Mouse (Mus musculus): ENCODE measurements around the gene Patz1.
A peak's percentile ranks its signal among the peaks of the same experiment; 100 is the strongest.

Patz1 gene

GRCm38 (mm10) chr11:3269241-3269640 lies 19.4 kb upstream of the Patz1 start:
- TF ChIP-seq CTCF (conservative IDR thresholded peaks at IDR 0.05; ENCODE audit: low read length), result no peak
- TF ChIP-seq NANOG (IDR thresholded peaks at IDR 0.05; ENCODE audit: borderline replicate concordance, low read length), result no peak
- H3K36me3 ChIP-seq (ENCODE audit: insufficient read depth, low read length), result peaks cover 6% of the 10 kb centered on the region
- no peaks in the 10 kb centered on the region for H3K27me3 ChIP-seq (ENCODE audit: insufficient read depth, low read length)
- H3K9me3 ChIP-seq (ENCODE audit: low read length), result no peaks in the 10 kb centered on the region
- H3K4me1 ChIP-seq (replicated peaks; ENCODE audit: low read depth, low read length), result peaks cover 58% of the 10 kb centered on the region
- no peak overlapping the region for H3K4me3 ChIP-seq (replicated peaks; ENCODE audit: low read length)

- H3K4me1 ChIP-seq (replicated peaks; ENCODE audit: low read depth, low read length), result no peaks in the 10 kb centered on the region
- H3K9me3 ChIP-seq (ENCODE audit: low read length), result peaks cover 40% of the 10 kb centered on the region
- H3K4me3 ChIP-seq (replicated peaks; ENCODE audit: low read length), result no peak overlapping the region
- no peaks in the 10 kb centered on the region for H3K36me3 ChIP-seq (ENCODE audit: insufficient read depth, low read length)
- no peak for TF ChIP-seq POU5F1 (IDR thresholded peaks at IDR 0.05; ENCODE audit: borderline replicate concordance, low read length)
- no peak for TF ChIP-seq CTCF (conservative IDR thresholded peaks at IDR 0.05; ENCODE audit: low read length)
- no peak for TF ChIP-seq NANOG (IDR thresholded peaks at IDR 0.05; ENCODE audit: borderline replicate concordance, low read length)
- H3K27me3 ChIP-seq (ENCODE audit: insufficient read depth, low read length), result no peaks in the 10 kb centered on the region
Observed at GRCm38 (mm10) chr11:3278351-3278750, 10.3 kb upstream of the Patz1 start.

GRCm38 (mm10) chr11:3279729-3280128 lies 8.9 kb upstream of the Patz1 start:
- Histone ChIP-seq H3K4me3 (replicated peaks; ENCODE audit: low read length) (no peak overlapping the region), H3K27me3 (ENCODE audit: insufficient read depth, low read length) (no peaks in the 10 kb centered on the region), H3K4me1 (replicated peaks; ENCODE audit: low read depth, low read length) (no peaks in the 10 kb centered on the region), H3K36me3 (ENCODE audit: insufficient read depth, low read length) (no peaks in the 10 kb centered on the region), H3K9me3 (ENCODE audit: low read length) (peaks cover 47% of the 10 kb centered on the region)
- TF ChIP-seq NANOG (IDR thresholded peaks at IDR 0.05; ENCODE audit: borderline replicate concordance, low read length) (no peak), CTCF (conservative IDR thresholded peaks at IDR 0.05; ENCODE audit: low read length) (no peak), POU5F1 (IDR thresholded peaks at IDR 0.05; ENCODE audit: borderline replicate concordance, low read length) (no peak)

GRCm38 (mm10) chr11:3282887-3283286 lies 5.8 kb upstream of the Patz1 start:
- Histone ChIP-seq H3K36me3 (ENCODE audit: insufficient read depth, low read length) (no peaks in the 10 kb centered on the region), H3K4me3 (replicated peaks; ENCODE audit: low read length) (no peak overlapping the region), H3K9me3 (ENCODE audit: low read length) (peaks cover 47% of the 10 kb centered on the region), H3K4me1 (replicated peaks; ENCODE audit: low read depth, low read length) (peaks cover 13% of the 10 kb centered on the region), H3K27me3 (ENCODE audit: insufficient read depth, low read length) (no peaks in the 10 kb centered on the region)
- no peak for TF ChIP-seq POU5F1 (IDR thresholded peaks at IDR 0.05; ENCODE audit: borderline replicate concordance, low read length)
- TF ChIP-seq CTCF (conservative IDR thresholded peaks at IDR 0.05; ENCODE audit: low read length), result no peak
- TF ChIP-seq NANOG (IDR thresholded peaks at IDR 0.05; ENCODE audit: borderline replicate concordance, low read length), result no peak

GRCm38 (mm10) chr11:3283645-3284044 lies 5.0 kb upstream of the Patz1 start:
- Histone ChIP-seq H3K27me3 (ENCODE audit: insufficient read depth, low read length) (no peaks in the 10 kb centered on the region), H3K4me3 (replicated peaks; ENCODE audit: low read length) (no peak overlapping the region), H3K4me1 (replicated peaks; ENCODE audit: low read depth, low read length) (peaks cover 18% of the 10 kb centered on the region), H3K36me3 (ENCODE audit: insufficient read depth, low read length) (no peaks in the 10 kb centered on the region), H3K9me3 (ENCODE audit: low read length) (peaks cover 47% of the 10 kb centered on the region)
- TF ChIP-seq NANOG (IDR thresholded peaks at IDR 0.05; ENCODE audit: borderline replicate concordance, low read length), result no peak

- no peaks in the 10 kb centered on the region for H3K27me3 ChIP-seq (ENCODE audit: insufficient read depth, low read length)
- H3K4me1 ChIP-seq (replicated peaks; ENCODE audit: low read depth, low read length), result peaks cover 18% of the 10 kb centered on the region
- peaks cover 32% of the 10 kb centered on the region for H3K9me3 ChIP-seq (ENCODE audit: low read length)
- no peak overlapping the region for H3K4me3 ChIP-seq (replicated peaks; ENCODE audit: low read length)
- H3K36me3 ChIP-seq (ENCODE audit: insufficient read depth, low read length), result peaks cover 1% of the 10 kb centered on the region
- TF ChIP-seq NANOG (IDR thresholded peaks at IDR 0.05; ENCODE audit: borderline replicate concordance, low read length), result no peak
- TF ChIP-seq POU5F1 (IDR thresholded peaks at IDR 0.05; ENCODE audit: borderline replicate concordance, low read length), result no peak
- no peak for TF ChIP-seq CTCF (conservative IDR thresholded peaks at IDR 0.05; ENCODE audit: low read length)
Observed at GRCm38 (mm10) chr11:3285940-3286339, 2.7 kb upstream of the Patz1 start.

GRCm38 (mm10) chr11:3287131-3287530 lies 1.5 kb upstream of the Patz1 start:
- H3K4me1 ChIP-seq (replicated peaks; ENCODE audit: low read depth, low read length), result peaks cover 18% of the 10 kb centered on the region
- TF ChIP-seq CTCF (conservative IDR thresholded peaks at IDR 0.05; ENCODE audit: low read length), result no peak
- no peak for TF ChIP-seq NANOG (IDR thresholded peaks at IDR 0.05; ENCODE audit: borderline replicate concordance, low read length)
- TF ChIP-seq POU5F1 (IDR thresholded peaks at IDR 0.05; ENCODE audit: borderline replicate concordance, low read length), result no peak
- peaks cover 20% of the 10 kb centered on the region for H3K9me3 ChIP-seq (ENCODE audit: low read length)

GRCm38 (mm10) chr11:3287921-3288320 lies 753 bp upstream of the Patz1 start:
- no peaks in the 10 kb centered on the region for H3K27me3 ChIP-seq (ENCODE audit: insufficient read depth, low read length)
- H3K9me3 ChIP-seq (ENCODE audit: low read length), result peaks cover 12% of the 10 kb centered on the region
- H3K4me3 ChIP-seq (replicated peaks; ENCODE audit: low read length), result peak overlapping the region; percentile 90
- H3K4me1 ChIP-seq (replicated peaks; ENCODE audit: low read depth, low read length), result peaks cover 18% of the 10 kb centered on the region
- peaks cover 15% of the 10 kb centered on the region for H3K36me3 ChIP-seq (ENCODE audit: insufficient read depth, low read length)
- TF ChIP-seq CTCF (conservative IDR thresholded peaks at IDR 0.05; ENCODE audit: low read length) (no peak), NANOG (IDR thresholded peaks at IDR 0.05; ENCODE audit: borderline replicate concordance, low read length) (no peak), POU5F1 (IDR thresholded peaks at IDR 0.05; ENCODE audit: borderline replicate concordance, low read length) (no peak)

More at GRCm38 (mm10) chr11:3287131-3287530, 1.5 kb upstream of the Patz1 start:
- H3K36me3 ChIP-seq (ENCODE audit: insufficient read depth, low read length), result peaks cover 12% of the 10 kb centered on the region
- no peak overlapping the region for H3K4me3 ChIP-seq (replicated peaks; ENCODE audit: low read length)
- no peaks in the 10 kb centered on the region for H3K27me3 ChIP-seq (ENCODE audit: insufficient read depth, low read length)

- H3K27me3 ChIP-seq (ENCODE audit: insufficient read depth, low read length), result no peaks in the 10 kb centered on the region
- H3K9me3 ChIP-seq (ENCODE audit: low read length), result no peaks in the 10 kb centered on the region
- TF ChIP-seq POU5F1 (IDR thresholded peaks at IDR 0.05; ENCODE audit: borderline replicate concordance, low read length), result no peak
- TF ChIP-seq CTCF (conservative IDR thresholded peaks at IDR 0.05; ENCODE audit: low read length), result no peak
- no peak for TF ChIP-seq NANOG (IDR thresholded peaks at IDR 0.05; ENCODE audit: borderline replicate concordance, low read length)
- peaks cover 30% of the 10 kb centered on the region for H3K36me3 ChIP-seq (ENCODE audit: insufficient read depth, low read length)
- H3K4me3 ChIP-seq (replicated peaks; ENCODE audit: low read length), result peak overlapping the region; percentile 94
- peaks cover 32% of the 10 kb centered on the region for H3K4me1 ChIP-seq (replicated peaks; ENCODE audit: low read depth, low read length)
Observed at GRCm38 (mm10) chr11:3289302-3289802, 678 bp downstream of the Patz1 start.
